Mouse (Mus musculus): ENCODE results near the gene Fam186a.

DNA sequence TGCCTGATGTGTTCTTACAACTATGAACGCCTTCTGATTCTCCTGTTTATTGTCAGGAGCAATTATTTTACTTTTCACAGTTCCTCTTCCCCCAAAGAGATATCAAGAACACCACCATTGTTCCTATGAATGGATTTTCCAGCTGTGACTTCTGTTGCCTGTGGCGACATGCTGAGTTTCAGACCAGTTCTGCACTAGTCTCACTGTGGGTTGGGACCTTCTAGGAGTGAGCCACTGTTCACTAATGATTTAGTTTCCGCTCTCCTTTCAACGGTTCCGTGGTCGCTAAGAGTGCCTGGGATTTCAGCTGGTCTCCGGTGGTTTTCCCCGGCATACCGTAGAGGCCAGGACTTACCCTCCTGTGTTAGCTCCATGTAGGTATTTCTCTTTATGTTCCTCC, 62.0 kb downstream of the Fam186a start:
- no peak for TF ChIP-seq GATA1 (IDR thresholded peaks at IDR 0.05; ENCODE audit: low read length)
- TF ChIP-seq TAL1 (IDR thresholded peaks at IDR 0.05; ENCODE audit: low read length): no peak
